Mouse (Mus musculus) layer of hippocampus, postnatal 10 days (tissue): Measurements from ENCODE around the gene Ifna15. TPM values are rescaled to one million over a fixed set of nuclear protein-coding genes. Genes with fewer than 3 reads are reported as not detected.
A peak's percentile ranks its signal among the peaks of the same experiment; 100 is the strongest.
"Not testable (repeated sequence)": the region's sequence is repeated elsewhere in the genome, so short reads cannot be mapped to it uniquely, and the experiment has no call there.

Experiments used
- DNase-seq, 2 experiments: peaks; one replicate each; pipeline ENCODE4 v3.0.0; 2021; ENCODE audit warnings: low spot score in 2 of 2
- long read RNA-seq: library from polyadenylated mRNA; stranded (forward); transcript quantifications from one replicate; pipeline ENCODE4 v2.0.0, GENCODE M21; 2023
- total RNA-seq, 2 experiments: library from RNA; stranded (reverse); gene quantifications; 2 replicates each; pipeline ENCODE4 v1.2.3; 2021

Gene Ifna15
- total RNA-seq: not detected
- long read RNA-seq: 0 reads

GRCm38 (mm10) chr4:88558145-88558544, at the start of gene Ifna15:
Gene Ifna15, minus strand, starts transcription at chr4:88558245.
- not testable (repeated sequence) for DNase-seq

DNA sequence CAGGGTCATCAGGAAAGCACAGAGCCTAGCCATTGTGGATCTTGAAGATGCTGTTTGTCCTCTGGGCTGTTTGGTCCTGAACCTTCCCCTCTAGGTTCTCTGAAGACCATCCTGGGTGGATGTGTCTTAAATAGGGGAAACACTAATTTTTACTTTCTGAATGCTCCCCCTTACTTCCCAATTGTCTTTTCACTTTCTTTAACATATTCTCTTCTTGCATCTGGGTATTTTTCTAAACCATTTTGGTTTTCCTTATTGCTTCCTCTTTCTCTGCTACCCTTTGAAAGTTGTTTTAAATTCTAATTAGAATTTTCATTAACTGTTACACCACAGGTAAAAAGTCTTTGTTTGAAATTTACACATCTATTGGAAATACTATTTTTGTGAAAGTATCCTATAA, 45.2 kb upstream of the Ifna15 start, which contains the start of gene Ifna12:
Ifna12 (minus strand) TSS at position 101 of the 400 bp plus-strand sequence.
- no peak for DNase-seq

- DNase-seq: no peak
Observed at GRCm38 (mm10) chr4:88592285-88592684, 34.2 kb upstream of the Ifna15 start, which contains the start of gene Ifna9. Gene Ifna9, minus strand, starts transcription at chr4:88592385.

DNA sequence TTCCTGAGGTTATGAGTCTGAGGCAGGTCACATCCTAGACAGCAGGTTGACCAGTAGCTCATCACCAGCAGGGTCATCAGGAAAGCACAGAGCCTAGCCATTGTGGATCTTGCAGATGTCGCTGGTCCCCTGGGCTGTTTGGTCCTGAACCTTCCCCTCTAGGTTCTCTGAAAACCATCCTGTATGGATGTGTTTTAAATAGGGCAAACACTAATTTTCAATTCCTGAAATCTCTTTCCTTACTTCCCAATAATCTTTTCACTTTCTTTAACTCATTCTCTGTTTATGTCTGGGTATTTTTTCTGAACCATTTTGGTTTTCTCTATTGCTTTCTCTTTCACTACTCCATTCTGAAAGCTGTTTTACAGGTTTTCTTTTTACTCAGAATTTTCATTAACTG, 13.7 kb upstream of the Ifna15 start, which contains the start of gene Ifna14:
Ifna14 (minus strand) TSS at position 101 of the 400 bp plus-strand sequence.
- DNase-seq: no peak

GRCm38 (mm10) chr4:88561791-88562190, 3.7 kb upstream of the Ifna15 start:
- no peak for DNase-seq

DNA sequence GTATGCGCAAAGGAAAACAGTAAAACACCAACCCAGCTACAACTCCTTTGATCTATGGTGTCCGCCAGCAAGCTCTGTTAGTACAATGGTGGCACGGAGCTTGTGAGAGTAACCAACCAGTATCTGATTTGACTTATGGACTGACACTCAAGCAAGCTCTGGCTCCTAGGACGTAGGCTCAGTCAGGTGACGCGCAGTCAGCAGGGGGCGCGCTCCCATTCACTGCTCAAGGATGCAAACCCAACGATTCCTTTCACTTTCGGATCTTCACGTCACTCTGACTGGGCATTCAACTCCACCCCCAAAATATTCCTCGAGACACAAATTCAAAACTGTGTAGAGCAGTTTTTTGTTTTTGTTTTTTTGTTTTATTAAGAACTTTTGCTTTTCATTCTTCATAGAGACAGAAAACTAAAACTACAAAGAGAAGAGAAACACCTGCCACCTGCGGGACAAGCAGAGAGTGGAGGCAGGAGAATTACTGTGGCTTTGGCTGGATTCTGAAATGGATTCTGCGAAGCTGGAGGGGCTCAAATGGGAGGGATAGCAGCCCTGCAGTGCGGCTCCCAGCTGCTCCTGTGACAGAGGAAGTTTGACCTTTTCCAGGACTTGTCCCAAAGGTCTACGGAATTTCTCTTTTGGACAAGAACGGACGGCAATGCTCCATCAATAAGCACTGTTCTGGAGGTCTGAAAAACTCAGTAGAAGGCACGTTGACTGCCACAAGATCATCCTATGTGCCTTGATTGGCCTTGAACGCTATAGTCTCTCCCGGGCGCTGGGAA, 7.7 kb downstream of the Ifna15 start:
- DNase-seq: peak; percentile 57 to 69

- DNase-seq: no peak
Observed at GRCm38 (mm10) chr4:88547986-88548385, 10.1 kb downstream of the Ifna15 start.

- DNase-seq: no peak
Observed at GRCm38 (mm10) chr4:88543649-88544234, 14.3 kb downstream of the Ifna15 start.

DNA sequence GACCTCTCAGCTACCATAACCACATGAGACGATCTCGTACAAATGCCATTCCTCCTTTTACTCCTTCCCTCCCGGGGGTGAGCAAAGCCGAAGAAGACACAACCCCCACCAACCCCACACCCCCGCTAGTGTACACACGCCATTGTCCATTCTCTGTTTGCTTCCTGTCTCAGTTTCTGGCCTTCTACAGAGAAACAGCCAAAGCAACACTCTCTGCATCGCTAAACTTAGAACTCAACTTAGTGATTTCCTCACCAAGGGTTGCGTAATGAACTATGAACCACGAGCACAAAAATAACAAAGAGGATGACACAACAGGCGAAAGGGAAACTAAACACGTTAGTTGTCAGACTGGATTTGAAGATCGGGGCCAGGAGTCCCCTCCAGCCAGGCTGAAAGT, 20.7 kb downstream of the Ifna15 start:
- DNase-seq: no peak

DNA sequence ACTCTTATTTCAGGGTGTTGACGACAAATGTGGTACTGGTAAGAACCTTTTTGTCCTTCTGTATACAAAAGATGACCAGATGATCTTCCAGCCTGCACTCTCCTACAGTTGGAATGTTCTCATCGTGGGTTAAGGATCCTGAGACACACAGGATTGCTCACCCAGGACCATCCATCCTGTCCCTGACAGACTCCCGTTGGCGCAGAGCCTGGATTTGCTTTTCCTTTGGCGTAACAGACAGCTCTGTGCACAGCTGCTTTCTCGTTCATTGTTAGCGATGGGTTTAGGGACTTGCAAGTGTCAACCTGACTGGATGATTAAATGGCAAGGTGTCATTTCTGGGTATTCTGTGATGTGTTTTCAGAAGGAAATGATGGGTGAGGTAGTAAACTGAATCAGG, 21.4 kb downstream of the Ifna15 start:
- DNase-seq: no peak

GRCm38 (mm10) chr4:88535742-88536141, 22.3 kb downstream of the Ifna15 start:
- DNase-seq: no peak

DNA sequence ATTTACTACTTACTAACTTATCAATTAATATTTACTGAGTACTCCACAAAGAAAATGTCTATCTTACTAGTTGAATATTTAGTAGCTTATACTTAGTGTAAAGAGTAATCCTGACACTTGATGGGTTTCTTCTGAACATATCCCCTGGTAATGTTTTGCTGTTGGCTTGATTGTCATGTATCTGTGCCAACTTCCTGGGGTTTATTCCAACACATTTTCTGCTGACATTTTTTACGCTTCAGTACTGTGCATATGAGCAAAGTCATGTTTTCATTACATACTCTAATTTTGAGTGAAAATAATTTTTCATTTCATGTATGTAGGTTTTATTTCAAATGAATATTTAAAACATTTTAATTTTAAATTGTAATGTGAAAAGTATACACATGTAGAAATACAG, 23.1 kb downstream of the Ifna15 start:
- DNase-seq: no peak

GRCm38 (mm10) chr4:88533499-88533898, 24.5 kb downstream of the Ifna15 start:
- DNase-seq: no peak

DNA sequence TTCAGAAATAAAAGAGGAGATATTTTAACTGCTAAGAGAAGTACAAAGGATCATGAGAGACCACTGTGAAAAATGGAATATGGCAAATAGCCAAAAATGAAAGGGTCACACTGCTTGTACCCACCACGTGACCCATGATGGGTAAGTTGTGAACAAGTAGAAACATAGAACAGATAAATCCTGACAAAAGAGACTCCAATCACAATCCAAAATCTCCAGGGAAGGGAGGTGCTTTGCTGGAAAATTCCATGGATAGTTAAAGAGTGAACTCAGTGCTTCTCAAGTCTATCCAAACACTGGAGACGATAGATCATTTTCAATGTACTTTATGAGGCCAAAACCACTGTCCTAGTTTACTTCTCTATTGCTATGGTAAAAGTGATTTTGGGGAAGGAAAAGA, 27.2 kb downstream of the Ifna15 start:
- DNase-seq: no peak

DNA sequence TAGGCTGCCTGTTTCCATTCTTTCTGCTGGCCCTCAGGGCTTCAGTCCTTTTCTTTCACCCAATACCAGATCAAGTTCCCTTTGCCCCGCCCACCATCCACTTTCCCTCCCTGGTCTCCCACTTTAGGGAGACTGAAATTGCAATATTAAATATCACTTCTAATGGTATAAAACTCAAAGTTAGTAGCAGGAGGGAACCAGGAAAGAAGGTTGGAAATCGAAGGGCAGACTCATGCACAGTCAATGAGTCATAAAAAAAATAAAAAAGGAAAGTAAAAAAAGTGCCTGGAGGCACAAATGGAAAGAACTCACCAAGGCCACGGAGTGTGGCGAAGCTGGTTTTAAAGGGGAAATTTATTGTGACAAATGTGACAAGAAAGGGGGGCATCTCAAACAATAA, 27.8 kb downstream of the Ifna15 start:
- DNase-seq: no peak

DNA sequence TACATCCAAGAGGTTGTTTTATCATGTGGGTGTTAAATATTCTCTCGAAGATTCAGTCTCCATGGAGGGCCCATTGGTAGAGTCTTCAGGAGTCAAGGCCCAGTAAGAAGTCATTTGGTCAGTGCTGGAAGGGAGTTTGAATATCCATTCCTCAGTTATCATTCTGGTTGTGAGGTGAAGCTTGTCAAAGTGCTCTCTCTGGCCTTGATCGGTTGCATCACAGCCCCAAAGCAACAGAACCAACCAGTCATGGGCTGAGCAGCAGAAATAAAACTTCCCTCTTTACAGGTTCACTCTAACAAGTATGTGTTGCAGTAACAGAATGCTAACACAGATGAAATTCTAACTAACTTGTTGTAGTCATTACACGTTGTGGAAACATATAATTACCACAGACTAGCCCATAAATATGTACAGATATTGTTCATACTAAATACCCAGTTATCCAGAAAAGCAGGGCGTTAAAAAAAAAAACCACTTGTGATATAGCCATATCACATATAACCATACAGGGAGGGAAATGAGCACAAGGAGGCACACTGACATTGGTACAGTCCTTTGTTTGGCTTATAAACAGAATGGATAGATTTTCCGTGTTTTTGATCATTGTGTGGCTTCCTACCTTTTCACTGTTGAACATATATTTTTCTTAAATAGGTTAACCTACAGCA, 31.5 kb downstream of the Ifna15 start:
- DNase-seq: no peak

GRCm38 (mm10) chr4:88525393-88525792, 32.7 kb downstream of the Ifna15 start:
- no peak for DNase-seq

DNA sequence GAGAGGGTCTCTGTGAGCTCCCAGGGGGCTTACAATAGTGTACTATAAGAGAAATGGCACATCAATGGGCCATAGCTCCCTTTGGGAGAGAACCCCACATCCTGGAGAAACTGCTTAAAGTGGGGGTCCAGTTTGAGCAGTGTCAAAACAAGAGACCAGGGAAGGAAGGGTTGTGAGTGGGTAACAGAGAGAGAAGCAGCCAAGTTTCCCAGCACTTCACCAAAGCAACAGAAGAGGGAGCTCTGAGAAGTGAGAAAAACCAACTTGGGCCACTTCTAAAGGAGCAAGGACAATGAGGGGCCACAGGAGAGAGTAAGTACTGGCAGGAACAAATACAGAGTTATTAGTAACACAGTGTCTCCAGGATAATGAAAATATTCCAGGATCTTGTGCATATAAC, 34.8 kb downstream of the Ifna15 start:
- DNase-seq: peak in 1 of 2 experiments; percentile 30

DNA sequence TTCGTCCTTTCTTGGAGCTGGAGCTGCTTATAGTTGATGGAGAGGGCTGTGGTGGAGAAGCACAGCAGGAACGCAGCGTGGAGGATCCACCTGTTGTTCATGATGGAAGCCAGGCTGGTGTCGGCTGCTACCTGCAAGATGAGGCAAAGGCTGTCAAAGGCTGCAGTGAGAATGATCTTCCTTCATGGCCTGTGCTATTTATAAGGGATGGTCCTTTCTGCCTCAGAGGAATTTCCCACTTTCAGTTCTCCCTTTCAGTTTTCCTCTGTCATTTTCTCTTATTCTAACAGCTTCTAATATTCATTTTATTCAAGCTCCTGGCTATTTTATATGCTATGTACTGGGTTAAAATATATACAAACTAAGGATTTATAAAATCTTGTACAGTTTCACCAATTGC, 35.4 kb downstream of the Ifna15 start, which contains the start of gene Ifnb1:
Ifnb1 (minus strand) TSS at position 101 of the 400 bp plus-strand sequence.
- no peak for DNase-seq

DNA sequence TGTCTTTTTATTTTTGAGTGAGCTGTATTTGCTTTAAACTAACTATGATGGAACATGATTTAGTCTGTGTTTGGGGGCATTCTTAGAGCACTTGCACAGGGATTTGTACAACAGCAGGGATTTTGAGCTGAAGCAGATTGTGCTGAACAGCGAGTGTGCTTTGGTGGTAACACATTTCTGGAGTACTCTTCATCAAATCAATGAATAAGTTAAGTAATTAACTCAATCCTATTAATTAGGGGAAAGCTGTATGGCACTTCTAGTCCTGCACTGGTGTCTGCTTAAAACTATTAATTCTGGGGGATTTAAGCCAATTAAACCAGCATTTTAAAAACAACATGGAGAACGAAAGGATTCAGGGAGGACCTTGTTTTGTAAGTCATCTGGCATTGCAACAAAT, 40.1 kb downstream of the Ifna15 start:
- no peak for DNase-seq

- no peak for DNase-seq
Observed at GRCm38 (mm10) chr4:88515711-88516211, 42.3 kb downstream of the Ifna15 start.

- DNase-seq: no peak
Observed at GRCm38 (mm10) chr4:88515250-88515649, 42.8 kb downstream of the Ifna15 start.
